Mouse (Mus musculus) limb, embryonic 12.5 days (tissue): Measurements from ENCODE around the gene Dner. TPM values are rescaled to one million over a fixed set of nuclear protein-coding genes. Genes with fewer than 3 reads are reported as not detected.
"Not testable (repeated sequence)": the region's sequence is repeated elsewhere in the genome, so short reads cannot be mapped to it uniquely, and the experiment has no call there.

ENCODE experiments used
- ATAC-seq: fragments of 200-750 bp; cut with Nextera tagmentation; 2 replicates; pipeline ENCODE4 v1.8.0; 2017; ENCODE audit warnings: low read depth, moderate TSS enrichment; ENCODE audit not compliant: insufficient number of reproducible peaks, insufficient read depth, low FRiP score, low TSS enrichment
- H3K27ac ChIP-seq: fragments of 300-500 bp; sonication (generic); 2 replicates; pipeline ENCODE4 v1.5.1; 2016; ENCODE audit warnings: mild to moderate bottlenecking, moderate library complexity
- H3K27me3 ChIP-seq: fragments of 300-500 bp; sonication (generic); 2 replicates; pipeline ENCODE4 v1.6.1; 2016; ENCODE audit warnings: mild to moderate bottlenecking, moderate library complexity
- H3K36me3 ChIP-seq: fragments of 300-500 bp; sonication (generic); 2 replicates; pipeline ENCODE4 v1.6.1; 2016; ENCODE audit warnings: mild to moderate bottlenecking, moderate library complexity
- H3K4me1 ChIP-seq: fragments of 300-500 bp; sonication (generic); replicated peaks from 2 replicates; pipeline ENCODE4 v1.6.1; 2016
- H3K4me2 ChIP-seq: fragments of 300-500 bp; sonication (generic); 2 replicates; pipeline ENCODE4 v1.6.1; 2016; ENCODE audit warnings: mild to moderate bottlenecking, moderate library complexity
- H3K4me3 ChIP-seq: fragments of 300-500 bp; sonication (generic); replicated peaks from 2 replicates; pipeline ENCODE4 v1.5.1; 2016; ENCODE audit warnings: mild to moderate bottlenecking
- H3K9ac ChIP-seq: fragments of 300-500 bp; sonication (generic); replicated peaks from 2 replicates; pipeline ENCODE4 v1.6.1; 2016; ENCODE audit warnings: mild to moderate bottlenecking, moderate library complexity
- H3K9me3 ChIP-seq: fragments of 300-500 bp; sonication (generic); 2 replicates; pipeline ENCODE4 v1.6.1; 2016; ENCODE audit warnings: mild to moderate bottlenecking, moderate library complexity
- WGBS: fragments of 180-500 bp; shearing (Covaris S2); methylation state at CpG from one replicate; pipeline ENCODE4 v1.1.7; 2016; 5-methylcytosine and 5-hydroxymethylcytosine counted together
- polyA plus RNA-seq: library from polyadenylated mRNA; unstranded; fragments of >200 nt; fragmentation: Nextera tagmentation; extraction: Ambion mirVana; gene quantifications from 2 replicates; pipeline ENCODE4 v1.2.1, GENCODE M21; 2016

Dner gene
- polyA plus RNA-seq, 1 experiment from 2014 or later: 4.7 TPM

DNA sequence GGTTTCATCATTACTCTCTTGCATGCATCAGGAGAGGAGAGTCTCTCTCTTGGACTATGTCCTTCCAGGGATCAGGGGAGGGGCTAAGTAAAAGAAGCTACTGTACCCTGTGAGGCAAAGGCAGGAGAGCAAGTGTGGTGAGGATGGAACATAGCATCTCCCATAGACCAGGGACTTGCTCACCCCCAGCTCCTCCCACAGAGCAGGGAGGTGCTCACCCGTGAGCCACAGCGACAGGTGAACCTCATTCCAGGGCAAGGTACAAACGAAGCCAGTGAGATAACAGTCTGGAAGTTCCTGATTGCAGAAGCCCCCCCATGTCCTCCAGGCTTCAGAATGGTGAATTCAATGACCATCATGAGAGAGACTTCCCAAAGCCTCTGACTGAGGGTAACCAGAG lies 334.6 kb downstream of the Dner start:
- H3K9ac ChIP-seq: no peak overlapping the region
- no peak overlapping the region for H3K4me3 ChIP-seq
- H3K4me1 ChIP-seq: no peaks in the 10 kb centered on the region; the same call in 1 of the 2 replicates
- 89% methylated on average over 3 of the region's 3 CpGs for WGBS
- H3K36me3 ChIP-seq: no peaks in the 10 kb centered on the region
- H3K9me3 ChIP-seq: no peaks in the 10 kb centered on the region
- H3K27me3 ChIP-seq: no peaks in the 10 kb centered on the region
- H3K27ac ChIP-seq: no peak overlapping the region
- no peak for ATAC-seq
- H3K4me2 ChIP-seq: no peak overlapping the region

GRCm38 (mm10) chr1:84359611-84360500 lies 336.2 kb downstream of the Dner start:
- no peak overlapping the region for H3K9ac ChIP-seq
- no peak for ATAC-seq
- H3K36me3 ChIP-seq: no peaks in the 10 kb centered on the region
- WGBS: 88% methylated on average over 6 of the region's 6 CpGs
- no peak overlapping the region for H3K27ac ChIP-seq
- H3K4me2 ChIP-seq: no peak overlapping the region
- H3K4me1 ChIP-seq: no peaks in the 10 kb centered on the region
- H3K4me3 ChIP-seq: no peak overlapping the region
- H3K9me3 ChIP-seq: no peaks in the 10 kb centered on the region
- H3K27me3 ChIP-seq: no peaks in the 10 kb centered on the region

- Histone ChIP-seq H3K27ac (no peak overlapping the region), H3K4me2 (no peak overlapping the region), H3K9me3 (no peaks in the 10 kb centered on the region), H3K4me1 (no peaks in the 10 kb centered on the region), H3K9ac (no peak overlapping the region), H3K4me3 (no peak overlapping the region), H3K27me3 (no peaks in the 10 kb centered on the region), H3K36me3 (no peaks in the 10 kb centered on the region)
- ATAC-seq: no peak
- WGBS: 92% methylated on average over 5 of the region's 5 CpGs
Observed at GRCm38 (mm10) chr1:84357216-84357615, 338.8 kb downstream of the Dner start.

DNA sequence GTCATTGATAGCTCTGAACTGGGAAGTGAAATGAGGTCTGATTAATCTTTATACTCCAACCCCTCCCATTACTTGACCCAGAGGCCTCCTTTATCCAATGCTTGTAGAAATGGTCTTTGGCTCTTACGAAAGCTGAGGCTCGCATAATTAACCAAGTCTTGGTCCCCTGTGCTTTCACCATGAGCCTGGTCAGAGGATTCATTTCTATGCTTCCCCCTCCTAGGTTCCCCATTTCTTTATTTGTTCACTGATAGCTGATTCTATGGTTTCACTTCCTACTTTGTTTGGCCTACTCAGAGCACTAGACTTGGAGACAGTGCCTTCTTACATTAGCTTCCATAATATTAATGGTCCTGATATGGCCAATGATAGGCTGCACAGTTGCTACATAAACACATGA lies 345.8 kb downstream of the Dner start:
- ATAC-seq: no peak
- Histone ChIP-seq H3K27ac (no peak overlapping the region), H3K4me1 (no peaks in the 10 kb centered on the region), H3K36me3 (no peaks in the 10 kb centered on the region), H3K27me3 (no peaks in the 10 kb centered on the region), H3K4me3 (no peak overlapping the region), H3K4me2 (no peak overlapping the region), H3K9ac (no peak overlapping the region), H3K9me3 (no peaks in the 10 kb centered on the region)
- 86% methylated on average over 2 of the region's 2 CpGs for WGBS

- Histone ChIP-seq H3K9ac (no peak overlapping the region), H3K4me1 (no peaks in the 10 kb centered on the region), H3K27me3 (no peaks in the 10 kb centered on the region), H3K36me3 (no peaks in the 10 kb centered on the region), H3K27ac (no peak overlapping the region), H3K4me3 (no peak overlapping the region), H3K9me3 (no peaks in the 10 kb centered on the region), H3K4me2 (no peak overlapping the region)
- WGBS: 60% methylated on average over 3 of the region's 3 CpGs
- ATAC-seq: no peak
Observed at GRCm38 (mm10) chr1:84347796-84348476, 348.1 kb downstream of the Dner start.

- not testable (repeated sequence) for H3K9ac ChIP-seq
Observed at GRCm38 (mm10) chr1:84332797-84333196, 363.2 kb downstream of the Dner start.

GRCm38 (mm10) chr1:84331861-84332260 lies 364.2 kb downstream of the Dner start:
- not testable (repeated sequence) for ATAC-seq, H3K27ac ChIP-seq, H3K27me3 ChIP-seq, H3K4me2 ChIP-seq, H3K4me1 ChIP-seq, H3K36me3 ChIP-seq, H3K9me3 ChIP-seq, H3K9ac ChIP-seq, H3K4me3 ChIP-seq
- 80% methylated on average over 12 of the region's 12 CpGs for WGBS

More at GRCm38 (mm10) chr1:84332797-84333196, 363.2 kb downstream of the Dner start:
- H3K27ac ChIP-seq, ATAC-seq, H3K36me3 ChIP-seq, H3K4me1 ChIP-seq, H3K27me3 ChIP-seq, H3K4me3 ChIP-seq, H3K9me3 ChIP-seq, H3K4me2 ChIP-seq: not testable (repeated sequence)
- WGBS: 54% methylated on average over 3 of the region's 3 CpGs

DNA sequence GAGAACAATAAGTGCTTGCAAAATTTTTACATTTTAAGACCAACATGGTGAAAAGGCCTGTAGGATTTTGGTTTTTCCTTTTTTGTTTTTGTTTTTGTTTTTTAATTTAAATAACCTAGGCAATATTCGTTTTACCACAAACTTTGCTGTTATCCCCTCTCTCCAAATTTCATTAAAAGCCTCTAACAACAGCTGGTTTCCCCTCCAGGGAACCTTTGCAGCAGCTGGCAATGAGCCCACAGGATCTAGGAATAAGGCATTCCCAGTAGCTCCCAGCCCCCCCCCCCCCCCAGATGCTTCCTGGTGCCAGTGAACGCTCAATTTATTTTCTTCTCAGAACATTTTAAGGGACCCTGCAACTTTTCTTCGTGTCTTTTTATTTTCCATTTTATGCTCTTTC lies 370.7 kb downstream of the Dner start:
- H3K4me3 ChIP-seq: no peak overlapping the region
- 0 out of 2 replicates have a peak overlapping the region, but pooled peaks have one; percentile 56 for H3K27ac ChIP-seq
- no peak for ATAC-seq
- H3K9me3 ChIP-seq: no peaks in the 10 kb centered on the region
- H3K4me1 ChIP-seq: peaks cover 16% of the 10 kb centered on the region
- H3K36me3 ChIP-seq: no peaks in the 10 kb centered on the region
- H3K4me2 ChIP-seq: no peak overlapping the region
- H3K27me3 ChIP-seq: no peaks in the 10 kb centered on the region
- H3K9ac ChIP-seq: no peak overlapping the region
- 16% methylated on average over 3 of the region's 3 CpGs for whole genome bisulfite sequencing

DNA sequence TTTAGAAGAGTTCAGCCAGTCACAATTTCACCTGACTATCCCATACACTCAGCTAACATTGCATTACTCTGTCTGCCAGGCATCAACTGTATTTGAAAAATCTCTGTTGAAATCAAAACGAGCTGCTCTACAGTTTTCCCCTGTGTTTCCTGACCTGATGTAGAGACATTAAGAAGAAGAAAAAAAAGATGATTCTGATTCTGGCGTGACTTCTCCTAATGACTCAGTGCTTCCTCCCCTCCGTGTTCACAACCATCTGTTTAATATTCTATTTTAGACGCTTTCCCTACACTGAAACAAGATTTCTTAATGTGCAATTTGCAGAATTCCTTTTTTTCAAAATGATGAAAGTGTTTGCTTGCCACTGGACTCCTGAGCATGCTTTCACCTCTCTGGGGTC lies 374.7 kb downstream of the Dner start:
- Histone ChIP-seq H3K4me1 (peaks cover 16% of the 10 kb centered on the region), H3K9ac (no peak overlapping the region), H3K4me3 (no peak overlapping the region), H3K4me2 (no peak overlapping the region), H3K27ac (no peak overlapping the region), H3K9me3 (no peaks in the 10 kb centered on the region), H3K36me3 (no peaks in the 10 kb centered on the region), H3K27me3 (no peaks in the 10 kb centered on the region)
- ATAC-seq: no peak
- WGBS: 77% methylated on average over 4 of the region's 4 CpGs
